Mouse (Mus musculus) lung, postnatal 36 days (tissue): Measurements from ENCODE around the gene Coq9.

Source experiments
- DNase-seq: peaks from one replicate; pipeline ENCODE4 v3.0.0; 2022; ENCODE audit warnings: mixed read lengths

The Coq9 gene

GRCm38 (mm10) chr8:94870474-94871107, 32.5 kb downstream of the Coq9 start:
- DNase-seq = peak; percentile 18

- peak; percentile 81 for DNase-seq
Observed at GRCm38 (mm10) chr8:94871108-94871894, 33.2 kb downstream of the Coq9 start.

- no peak for DNase-seq
Observed at GRCm38 (mm10) chr8:94872156-94872555, 34.0 kb downstream of the Coq9 start.

- no peak for DNase-seq
Observed at GRCm38 (mm10) chr8:94872576-94872975, 34.5 kb downstream of the Coq9 start.

- peak; percentile 85 for DNase-seq
Observed at GRCm38 (mm10) chr8:94874358-94874757, 36.2 kb downstream of the Coq9 start.

GRCm38 (mm10) chr8:94875096-94875870, 37.2 kb downstream of the Coq9 start:
- DNase-seq = peak; percentile 44

- DNase-seq = no peak
Observed at GRCm38 (mm10) chr8:94875871-94876150, 37.7 kb downstream of the Coq9 start.

- DNase-seq = peak; percentile 94
Observed at GRCm38 (mm10) chr8:94876197-94876730, 38.1 kb downstream of the Coq9 start, which contains the start of gene Dok4. Dok4 (minus strand) TSS chr8:94876330.

- DNase-seq = peak; percentile 31
Observed at GRCm38 (mm10) chr8:94876820-94877219, 38.7 kb downstream of the Coq9 start.

GRCm38 (mm10) chr8:94880742-94881141, 42.6 kb downstream of the Coq9 start:
- no peak for DNase-seq

- DNase-seq = no peak
Observed at GRCm38 (mm10) chr8:94888383-94889036, 50.4 kb downstream of the Coq9 start.

GRCm38 (mm10) chr8:94892917-94893316, 54.8 kb downstream of the Coq9 start:
- no peak for DNase-seq

- DNase-seq = peak; percentile 76
Observed at GRCm38 (mm10) chr8:94899262-94899661, 61.1 kb downstream of the Coq9 start.

- DNase-seq = no peak
Observed at GRCm38 (mm10) chr8:94900617-94901016, 62.5 kb downstream of the Coq9 start.

- no peak for DNase-seq
Observed at GRCm38 (mm10) chr8:94901031-94901430, 62.9 kb downstream of the Coq9 start.

- no peak for DNase-seq
Observed at GRCm38 (mm10) chr8:94903709-94904108, 65.6 kb downstream of the Coq9 start.
